Mouse (Mus musculus) forebrain, embryonic 14.5 days (tissue): ENCODE measurements at regions not wholly inside any gene's neighbourhood (a gene's known extent, or its start where the extent isn't known, plus 50 kb on each side); places are given as distances from the start of the nearest gene placed in this dataset.

ENCODE experiments used
- ATAC-seq: fragments of 200-750 bp; cut with Nextera tagmentation; 2 replicates; pipeline ENCODE4 v1.8.0; 2017; ENCODE audit warnings: mild to moderate bottlenecking, moderate library complexity
- DNase-seq: peaks from one replicate; pipeline ENCODE4 v3.0.0-alpha.2; 2015; ENCODE audit warnings: low spot score
- H3K27ac ChIP-seq: fragments of 300-500 bp; sonication (generic); 2 replicates; pipeline ENCODE4 v1.5.1; 2014; ENCODE audit warnings: low read depth, mild to moderate bottlenecking, control low read depth, low read length, moderate library complexity
- H3K27me3 ChIP-seq: fragments of 300-500 bp; sonication (generic); replicated peaks from 2 replicates; pipeline ENCODE4 v1.6.1; 2014; ENCODE audit warnings: low read length, control low read depth, mixed read lengths; ENCODE audit not compliant: control insufficient read depth, insufficient read depth
- H3K36me3 ChIP-seq: fragments of 300-500 bp; sonication (generic); 2 replicates; pipeline ENCODE4 v1.6.1; 2014; ENCODE audit warnings: low read length, control low read depth; ENCODE audit not compliant: control insufficient read depth, insufficient read depth
- H3K4me1 ChIP-seq: fragments of 300-500 bp; sonication (generic); 2 replicates; pipeline ENCODE4 v1.6.1; 2014; ENCODE audit warnings: antibody characterized with exemption, low read length, control low read depth; ENCODE audit not compliant: control insufficient read depth, insufficient read depth
- H3K4me2 ChIP-seq: fragments of 300-500 bp; sonication (generic); 2 replicates; pipeline ENCODE4 v1.6.1; 2014; ENCODE audit warnings: mild to moderate bottlenecking, control low read depth, low read length
- H3K4me3 ChIP-seq: fragments of 300-500 bp; sonication (generic); 2 replicates; pipeline ENCODE4 v1.5.1; 2014; ENCODE audit warnings: low read depth, low read length, control low read depth
- H3K9ac ChIP-seq: fragments of 300-500 bp; sonication (generic); 2 replicates; pipeline ENCODE4 v1.6.1; 2014; ENCODE audit warnings: mild to moderate bottlenecking, low read length, control low read depth, moderate library complexity
- H3K9me3 ChIP-seq: fragments of 300-500 bp; sonication (generic); replicated peaks from 2 replicates; pipeline ENCODE4 v1.6.1; 2016; ENCODE audit warnings: low read length, control low read depth, mixed read lengths; ENCODE audit not compliant: control insufficient read depth
- WGBS: fragments of 180-500 bp; shearing (Covaris S2); extraction: QIAGEN DNeasy Blood & Tissue Kit; methylation state at CpG from one replicate; pipeline ENCODE4 v1.1.7; 2014; 5-methylcytosine and 5-hydroxymethylcytosine counted together

- Histone ChIP-seq H3K9ac (no peak overlapping the region), H3K27ac (no peak overlapping the region), H3K4me2 (no peak overlapping the region), H3K36me3 (no peaks in the 10 kb centered on the region), H3K4me1 (no peaks in the 10 kb centered on the region), H3K4me3 (no peak overlapping the region), H3K27me3 (no peaks in the 10 kb centered on the region), H3K9me3 (no peaks in the 10 kb centered on the region)
- WGBS: 80% methylated on average over 4 of the region's 4 CpGs
- DNase-seq (no peak), ATAC-seq (no peak)
Measured at GRCm38 (mm10) chr17:62287127-62287526, 594.0 kb downstream of the Efna5 start.

GRCm38 (mm10) chr17:62286086-62287080 is 594.7 kb downstream of the Efna5 start:
- Histone ChIP-seq H3K4me2 (no peak overlapping the region), H3K27me3 (no peaks in the 10 kb centered on the region), H3K27ac (no peak overlapping the region), H3K9ac (no peak overlapping the region), H3K36me3 (no peaks in the 10 kb centered on the region), H3K4me1 (no peaks in the 10 kb centered on the region), H3K9me3 (no peaks in the 10 kb centered on the region), H3K4me3 (no peak overlapping the region)
- no peak for DNase-seq
- 86% methylated on average over 12 of the region's 12 CpGs for WGBS
- no peak for ATAC-seq

GRCm38 (mm10) chr17:62280201-62280600 is 600.9 kb downstream of the Efna5 start:
- ATAC-seq (no peak), DNase-seq (no peak)
- Histone ChIP-seq H3K36me3 (no peaks in the 10 kb centered on the region), H3K27ac (no peak overlapping the region), H3K4me1 (no peaks in the 10 kb centered on the region), H3K4me2 (no peak overlapping the region), H3K27me3 (no peaks in the 10 kb centered on the region), H3K9ac (no peak overlapping the region), H3K4me3 (no peak overlapping the region), H3K9me3 (no peaks in the 10 kb centered on the region)
- WGBS: 79% methylated on average over 3 of the region's 3 CpGs

- H3K36me3 ChIP-seq: no peaks in the 10 kb centered on the region
- H3K4me1 ChIP-seq: no peaks in the 10 kb centered on the region
- WGBS: 73% methylated on average over 7 of the region's 7 CpGs
- H3K4me3 ChIP-seq: no peak overlapping the region
- DNase-seq: no peak
- no peak for ATAC-seq
- H3K27me3 ChIP-seq: no peaks in the 10 kb centered on the region
- H3K9ac ChIP-seq: no peak overlapping the region
- H3K9me3 ChIP-seq: no peaks in the 10 kb centered on the region
- no peak overlapping the region for H3K27ac ChIP-seq
- no peak overlapping the region for H3K4me2 ChIP-seq
Measured at GRCm38 (mm10) chr17:62271399-62271798, 609.7 kb downstream of the Efna5 start.

- Histone ChIP-seq H3K4me3 (no peak overlapping the region), H3K9ac (no peak overlapping the region), H3K27me3 (no peaks in the 10 kb centered on the region), H3K4me2 (no peak overlapping the region), H3K4me1 (no peaks in the 10 kb centered on the region), H3K27ac (no peak overlapping the region), H3K36me3 (no peaks in the 10 kb centered on the region), H3K9me3 (no peaks in the 10 kb centered on the region)
- 92% methylated on average over 4 of the region's 4 CpGs for WGBS
- no peak for DNase-seq
- ATAC-seq: no peak
Measured at GRCm38 (mm10) chr17:62269279-62269678, 611.8 kb downstream of the Efna5 start.

GRCm38 (mm10) chr17:62253448-62253847 is 627.7 kb downstream of the Efna5 start:
- H3K27ac ChIP-seq: no peak overlapping the region
- ATAC-seq (no peak), DNase-seq (no peak)
- H3K4me2 ChIP-seq: no peak overlapping the region
- H3K36me3 ChIP-seq: no peaks in the 10 kb centered on the region
- no peak overlapping the region for H3K4me3 ChIP-seq
- no peaks in the 10 kb centered on the region for H3K27me3 ChIP-seq
- no peaks in the 10 kb centered on the region for H3K4me1 ChIP-seq
- H3K9me3 ChIP-seq: no peaks in the 10 kb centered on the region
- no peak overlapping the region for H3K9ac ChIP-seq
- WGBS: 66% methylated on average over 3 of the region's 3 CpGs

GRCm38 (mm10) chr17:62248011-62248410 is 633.1 kb downstream of the Efna5 start:
- no peak overlapping the region for H3K27ac ChIP-seq
- H3K4me2 ChIP-seq: no peak overlapping the region
- no peak for ATAC-seq
- H3K36me3 ChIP-seq: no peaks in the 10 kb centered on the region
- no peaks in the 10 kb centered on the region for H3K27me3 ChIP-seq
- H3K4me3 ChIP-seq: no peak overlapping the region
- no peak overlapping the region for H3K9ac ChIP-seq
- DNase-seq: peak; percentile 23
- H3K4me1 ChIP-seq: no peaks in the 10 kb centered on the region
- 2% methylated on average over 3 of the region's 3 CpGs for WGBS
- no peaks in the 10 kb centered on the region for H3K9me3 ChIP-seq

- 15% methylated on average over 4 of the region's 4 CpGs for WGBS
- Histone ChIP-seq H3K9ac (no peak overlapping the region), H3K36me3 (no peaks in the 10 kb centered on the region), H3K27ac (no peak overlapping the region), H3K9me3 (no peaks in the 10 kb centered on the region), H3K27me3 (no peaks in the 10 kb centered on the region), H3K4me2 (no peak overlapping the region), H3K4me1 (no peaks in the 10 kb centered on the region), H3K4me3 (no peak overlapping the region)
- DNase-seq (no peak), ATAC-seq (no peak)
Measured at GRCm38 (mm10) chr17:62246650-62247049, 634.5 kb downstream of the Efna5 start.

GRCm38 (mm10) chr17:62230939-62231338 is 650.2 kb downstream of the Efna5 start:
- no peaks in the 10 kb centered on the region for H3K4me1 ChIP-seq
- no peak for DNase-seq
- H3K9ac ChIP-seq: no peak overlapping the region
- no peaks in the 10 kb centered on the region for H3K27me3 ChIP-seq
- H3K4me3 ChIP-seq: no peak overlapping the region
- H3K4me2 ChIP-seq: no peak overlapping the region
- no peaks in the 10 kb centered on the region for H3K36me3 ChIP-seq
- ATAC-seq: no peak
- no peak overlapping the region for H3K27ac ChIP-seq
- no peaks in the 10 kb centered on the region for H3K9me3 ChIP-seq
